Mouse (Mus musculus) kidney, embryonic 16.5 days (tissue): ENCODE measurements around the gene Rab20. TPM values are rescaled to one million over a fixed set of nuclear protein-coding genes. Genes with fewer than 3 reads are reported as not detected.

Source experiments
- ATAC-seq: fragments of 200-750 bp; cut with Nextera tagmentation; 2 replicates; pipeline ENCODE4 v1.8.0; 2017; ENCODE audit warnings: moderate TSS enrichment; ENCODE audit not compliant: low FRiP score, low TSS enrichment
- H3K27ac ChIP-seq: fragments of 300-500 bp; sonication (generic); 2 replicates; pipeline ENCODE4 v1.5.1; 2014; ENCODE audit warnings: low read length
- H3K27me3 ChIP-seq: fragments of 300-500 bp; sonication (generic); 2 replicates; pipeline ENCODE4 v1.6.1; 2014; ENCODE audit warnings: low read length, control low read depth, mixed read lengths; ENCODE audit not compliant: insufficient read depth
- H3K36me3 ChIP-seq: fragments of 300-500 bp; sonication (generic); 2 replicates; pipeline ENCODE4 v1.6.1; 2014; ENCODE audit warnings: low read length, control low read depth, mixed read lengths; ENCODE audit not compliant: insufficient read depth
- H3K4me1 ChIP-seq: fragments of 300-500 bp; sonication (generic); 2 replicates; pipeline ENCODE4 v1.6.1; 2014; ENCODE audit warnings: low read length, control low read depth, mixed read lengths; ENCODE audit not compliant: insufficient read depth
- H3K4me2 ChIP-seq: fragments of 300-500 bp; sonication (generic); replicated peaks from 2 replicates; pipeline ENCODE4 v1.6.1; 2014; ENCODE audit warnings: low read depth, low read length
- H3K4me3 ChIP-seq: fragments of 300-500 bp; sonication (generic); 2 replicates; pipeline ENCODE4 v1.5.1; 2014; ENCODE audit warnings: mild to moderate bottlenecking, low read length
- H3K9ac ChIP-seq: fragments of 300-500 bp; sonication (generic); replicated peaks from 2 replicates; pipeline ENCODE4 v1.6.1; 2014; ENCODE audit warnings: low read length
- H3K9me3 ChIP-seq: fragments of 300-500 bp; sonication (generic); 2 replicates; pipeline ENCODE4 v1.6.1; 2016; ENCODE audit warnings: low read length, control low read depth
- WGBS: fragments of 180-500 bp; shearing (Covaris S2); extraction: QIAGEN DNeasy Blood & Tissue Kit; methylation state at CpG from one replicate; pipeline ENCODE4 v1.1.7; 2014; 5-methylcytosine and 5-hydroxymethylcytosine counted together
- polyA plus RNA-seq: library from polyadenylated mRNA; unstranded; fragments of >200 nt; fragmentation: Nextera tagmentation; extraction: Ambion mirVana; gene quantifications from 2 replicates; pipeline ENCODE4 v1.2.1, GENCODE M21; 2015

Rab20 gene
- 30.6 and 37.3 TPM in 2 replicates for polyA plus RNA-seq

GRCm38 (mm10) chr8:11477811-11478761 is at the start of gene Rab20:
TSS of gene Rab20 (minus strand) at chr8:11478710.
- Histone ChIP-seq H3K9ac (peak within 1 kb of the TSS; percentile 76), H3K27me3 (peaks cover 10% of the 10 kb centered on the region; the same call in 1 of the 2 replicates), H3K4me1 (peaks cover 62% of the 10 kb centered on the region), H3K9me3 (no peaks in the 10 kb centered on the region), H3K4me3 (peak within 1 kb of the TSS; percentile 71), H3K36me3 (no peaks in the 10 kb centered on the region), H3K4me2 (peak within 1 kb of the TSS; percentile 97), H3K27ac (peak within 1 kb of the TSS; percentile 87)
- WGBS: under 1% methylated on average over 66 of the region's 69 CpGs
- ATAC-seq: peak; percentile 65

GRCm38 (mm10) chr8:11523331-11523730 is 44.8 kb upstream of the Rab20 start:
- no peaks in the 10 kb centered on the region for H3K27me3 ChIP-seq
- H3K4me2 ChIP-seq: no peak overlapping the region
- H3K4me3 ChIP-seq: no peak overlapping the region
- 76% methylated on average over 3 of the region's 3 CpGs for WGBS
- H3K27ac ChIP-seq: no peak overlapping the region
- H3K4me1 ChIP-seq: no peaks in the 10 kb centered on the region
- no peaks in the 10 kb centered on the region for H3K9me3 ChIP-seq
- peaks cover 17% of the 10 kb centered on the region; the same call in 1 of the 2 replicates for H3K36me3 ChIP-seq
- H3K9ac ChIP-seq: no peak overlapping the region
- ATAC-seq: no peak

- H3K27me3 ChIP-seq: no peaks in the 10 kb centered on the region
- H3K27ac ChIP-seq: no peak overlapping the region
- H3K9ac ChIP-seq: no peak overlapping the region
- no peaks in the 10 kb centered on the region for H3K9me3 ChIP-seq
- 90% methylated on average over 11 of the region's 11 CpGs for WGBS
- ATAC-seq: no peak
- H3K4me1 ChIP-seq: no peaks in the 10 kb centered on the region
- H3K36me3 ChIP-seq: peaks cover 38% of the 10 kb centered on the region
- no peak overlapping the region for H3K4me3 ChIP-seq
- no peak overlapping the region for H3K4me2 ChIP-seq
Measured at GRCm38 (mm10) chr8:11518676-11519075, 40.2 kb upstream of the Rab20 start.

- no peak for ATAC-seq
- H3K36me3 ChIP-seq: peaks cover 44% of the 10 kb centered on the region
Measured at GRCm38 (mm10) chr8:11518056-11518396, 39.5 kb upstream of the Rab20 start.

GRCm38 (mm10) chr8:11517366-11518055 is 39.0 kb upstream of the Rab20 start:
- H3K4me2 ChIP-seq: no peak overlapping the region
- no peak for ATAC-seq
- no peak overlapping the region for H3K9ac ChIP-seq
- H3K27ac ChIP-seq: no peak overlapping the region
- no peaks in the 10 kb centered on the region for H3K9me3 ChIP-seq
- H3K27me3 ChIP-seq: no peaks in the 10 kb centered on the region
- H3K4me1 ChIP-seq: no peaks in the 10 kb centered on the region
- H3K4me3 ChIP-seq: no peak overlapping the region
- WGBS: 83% methylated on average over 16 of the region's 16 CpGs
- H3K36me3 ChIP-seq: peaks cover 49% of the 10 kb centered on the region

More at GRCm38 (mm10) chr8:11518056-11518396, 39.5 kb upstream of the Rab20 start:
- no peaks in the 10 kb centered on the region for H3K9me3 ChIP-seq
- no peak overlapping the region for H3K4me2 ChIP-seq
- no peak overlapping the region for H3K27ac ChIP-seq
- H3K4me1 ChIP-seq: no peaks in the 10 kb centered on the region
- no peak overlapping the region for H3K4me3 ChIP-seq
- WGBS: 81% methylated on average over 6 of the region's 6 CpGs
- H3K27me3 ChIP-seq: no peaks in the 10 kb centered on the region
- H3K9ac ChIP-seq: no peak overlapping the region

- H3K9me3 ChIP-seq: no peaks in the 10 kb centered on the region
- ATAC-seq: no peak
- no peak overlapping the region for H3K4me2 ChIP-seq
- H3K4me3 ChIP-seq: no peak overlapping the region
- no peaks in the 10 kb centered on the region for H3K27me3 ChIP-seq
- H3K36me3 ChIP-seq: peaks cover 55% of the 10 kb centered on the region
- H3K27ac ChIP-seq: no peak overlapping the region
- 92% methylated on average over 9 of the region's 9 CpGs for WGBS
- no peak overlapping the region for H3K9ac ChIP-seq
- H3K4me1 ChIP-seq: no peaks in the 10 kb centered on the region
Measured at GRCm38 (mm10) chr8:11516292-11516691, 37.8 kb upstream of the Rab20 start.

GRCm38 (mm10) chr8:11513247-11513646 is 34.7 kb upstream of the Rab20 start:
- H3K4me2 ChIP-seq: no peak overlapping the region
- no peak for ATAC-seq
- no peaks in the 10 kb centered on the region for H3K9me3 ChIP-seq
- 90% methylated on average over 5 of the region's 5 CpGs for WGBS
- no peaks in the 10 kb centered on the region for H3K27me3 ChIP-seq
- H3K27ac ChIP-seq: no peak overlapping the region
- H3K4me3 ChIP-seq: no peak overlapping the region
- H3K4me1 ChIP-seq: no peaks in the 10 kb centered on the region
- no peak overlapping the region for H3K9ac ChIP-seq
- peaks cover 79% of the 10 kb centered on the region for H3K36me3 ChIP-seq

- H3K9me3 ChIP-seq: no peaks in the 10 kb centered on the region
- H3K4me3 ChIP-seq: no peak overlapping the region
- H3K4me1 ChIP-seq: no peaks in the 10 kb centered on the region
- no peak overlapping the region for H3K27ac ChIP-seq
- no peak overlapping the region for H3K4me2 ChIP-seq
- peaks cover 79% of the 10 kb centered on the region for H3K36me3 ChIP-seq
- H3K27me3 ChIP-seq: no peaks in the 10 kb centered on the region
- no peak for ATAC-seq
- 90% methylated on average over 9 of the region's 9 CpGs for WGBS
- H3K9ac ChIP-seq: no peak overlapping the region
Measured at GRCm38 (mm10) chr8:11512711-11513110, 34.2 kb upstream of the Rab20 start.

GRCm38 (mm10) chr8:11510971-11511370 is 32.5 kb upstream of the Rab20 start:
- Histone ChIP-seq H3K4me2 (no peak overlapping the region), H3K9me3 (no peaks in the 10 kb centered on the region), H3K9ac (no peak overlapping the region), H3K4me1 (no peaks in the 10 kb centered on the region), H3K27ac (no peak overlapping the region), H3K36me3 (peaks cover 80% of the 10 kb centered on the region), H3K4me3 (no peak overlapping the region), H3K27me3 (no peaks in the 10 kb centered on the region)
- 90% methylated on average over 5 of the region's 5 CpGs for WGBS
- ATAC-seq: no peak

- WGBS: 76% methylated on average over 10 of the region's 10 CpGs
- Histone ChIP-seq H3K27me3 (no peaks in the 10 kb centered on the region), H3K27ac (no peak overlapping the region), H3K4me1 (no peaks in the 10 kb centered on the region), H3K4me2 (no peak overlapping the region), H3K36me3 (peaks cover 77% of the 10 kb centered on the region), H3K4me3 (no peak overlapping the region), H3K9me3 (no peaks in the 10 kb centered on the region), H3K9ac (no peak overlapping the region)
- ATAC-seq: no peak
Measured at GRCm38 (mm10) chr8:11508880-11509279, 30.4 kb upstream of the Rab20 start.
